Mouse (Mus musculus) neural tube, embryonic 11.5 days (tissue): ENCODE measurements around the gene Dzip3. TPM values are rescaled to one million over a fixed set of nuclear protein-coding genes. Genes with fewer than 3 reads are reported as not detected.

ENCODE experiments used
- ATAC-seq: fragments of 200-750 bp; cut with Nextera tagmentation; 2 replicates; pipeline ENCODE4 v1.8.0; 2017; ENCODE audit warnings: moderate number of reproducible peaks, mild to moderate bottlenecking, moderate TSS enrichment, moderate library complexity; ENCODE audit not compliant: insufficient read depth, low FRiP score, low TSS enrichment
- DNase-seq: peaks from one replicate; pipeline ENCODE4 v3.0.0-alpha.2; 2015; ENCODE audit warnings: low spot score
- H3K27ac ChIP-seq: fragments of 300-500 bp; sonication (generic); 2 replicates; pipeline ENCODE4 v1.5.1; 2014; ENCODE audit warnings: low read depth, mild to moderate bottlenecking, low read length
- H3K27me3 ChIP-seq: fragments of 300-500 bp; sonication (generic); 2 replicates; pipeline ENCODE4 v1.6.1; 2014; ENCODE audit warnings: mild to moderate bottlenecking, low read length, mixed read lengths; ENCODE audit not compliant: control insufficient read depth, insufficient read depth
- H3K36me3 ChIP-seq: fragments of 300-500 bp; sonication (generic); 2 replicates; pipeline ENCODE4 v1.6.1; 2014; ENCODE audit warnings: mild to moderate bottlenecking, low read length, moderate library complexity, mixed read lengths; ENCODE audit not compliant: control insufficient read depth, insufficient read depth
- H3K4me1 ChIP-seq: fragments of 300-500 bp; sonication (generic); 2 replicates; pipeline ENCODE4 v1.6.1; 2014; ENCODE audit warnings: low read length, mixed read lengths; ENCODE audit not compliant: control insufficient read depth, insufficient read depth
- H3K4me2 ChIP-seq: fragments of 300-500 bp; sonication (generic); 2 replicates; pipeline ENCODE4 v1.6.1; 2014; ENCODE audit warnings: low read depth, mild to moderate bottlenecking, moderate library complexity
- H3K4me3 ChIP-seq: fragments of 300-500 bp; sonication (generic); 2 replicates; pipeline ENCODE4 v1.5.1; 2014; ENCODE audit warnings: low read depth, low read length
- H3K9ac ChIP-seq: fragments of 300-500 bp; sonication (generic); 2 replicates; pipeline ENCODE4 v1.6.1; 2014; ENCODE audit warnings: mild to moderate bottlenecking, low read length
- H3K9me3 ChIP-seq: fragments of 300-500 bp; sonication (generic); 2 replicates; pipeline ENCODE4 v1.6.1; 2016; ENCODE audit warnings: low read length; ENCODE audit not compliant: control insufficient read depth
- WGBS: fragments of 180-500 bp; shearing (Covaris S2); extraction: QIAGEN DNeasy Blood & Tissue Kit; methylation state at CpG from one replicate; pipeline ENCODE4 v1.1.7; 2014; 5-methylcytosine and 5-hydroxymethylcytosine counted together
- polyA plus RNA-seq: library from polyadenylated mRNA; unstranded; fragments of >200 nt; fragmentation: Nextera tagmentation; extraction: Ambion mirVana; gene quantifications from 2 replicates; pipeline ENCODE4 v1.2.1, GENCODE M21; 2014

Dzip3 gene
- 51.3 and 54.6 TPM in 2 replicates for polyA plus RNA-seq

- Histone ChIP-seq H3K27ac (peak within 1 kb of the TSS; percentile 97), H3K4me2 (peak within 1 kb of the TSS; percentile 55), H3K9me3 (no peaks in the 10 kb centered on the region), H3K36me3 (no peaks in the 10 kb centered on the region), H3K4me1 (peaks cover 5% of the 10 kb centered on the region; the same call in 1 of the 2 replicates), H3K9ac (peak within 1 kb of the TSS; percentile 98), H3K4me3 (peak within 1 kb of the TSS; percentile 85), H3K27me3 (no peaks in the 10 kb centered on the region)
- DNase-seq (peak; percentile 96), ATAC-seq (peak; percentile 99)
- WGBS = under 1% methylated on average over 72 of the region's 74 CpGs
Observed at GRCm38 (mm10) chr16:48993559-48994342, at the start of gene Dzip3, which contains the start of gene Cip2a. TSS of gene Dzip3 (minus strand) at chr16:48994165. TSS of gene Cip2a (plus strand) at chr16:48994185.

GRCm38 (mm10) chr16:49040554-49041221, 46.7 kb upstream of the Dzip3 start:
- Histone ChIP-seq H3K36me3 (no peaks in the 10 kb centered on the region), H3K4me1 (no peaks in the 10 kb centered on the region), H3K4me2 (no peak overlapping the region), H3K9me3 (no peaks in the 10 kb centered on the region), H3K27me3 (no peaks in the 10 kb centered on the region), H3K9ac (no peak overlapping the region), H3K27ac (no peak overlapping the region), H3K4me3 (no peak overlapping the region)
- WGBS = 85% methylated on average over 3 of the region's 3 CpGs
- ATAC-seq = no peak
- no peak for DNase-seq

- Histone ChIP-seq H3K27ac (no peak overlapping the region), H3K4me2 (no peak overlapping the region), H3K9me3 (no peaks in the 10 kb centered on the region), H3K9ac (no peak overlapping the region), H3K27me3 (no peaks in the 10 kb centered on the region), H3K4me3 (no peak overlapping the region), H3K4me1 (no peaks in the 10 kb centered on the region), H3K36me3 (no peaks in the 10 kb centered on the region)
- no peak for DNase-seq
- 87% methylated on average over 4 of the region's 4 CpGs for WGBS
- ATAC-seq = no peak
Observed at GRCm38 (mm10) chr16:49037771-49038170, 43.8 kb upstream of the Dzip3 start.

GRCm38 (mm10) chr16:49035852-49036251, 41.9 kb upstream of the Dzip3 start:
- Histone ChIP-seq H3K4me1 (no peaks in the 10 kb centered on the region), H3K36me3 (no peaks in the 10 kb centered on the region), H3K27me3 (no peaks in the 10 kb centered on the region), H3K27ac (no peak overlapping the region), H3K4me2 (no peak overlapping the region), H3K9me3 (no peaks in the 10 kb centered on the region), H3K4me3 (no peak overlapping the region), H3K9ac (no peak overlapping the region)
- WGBS = 88% methylated on average over 4 of the region's 4 CpGs
- ATAC-seq = no peak
- DNase-seq = no peak

- no peak overlapping the region for H3K4me2 ChIP-seq
- no peak for DNase-seq
- no peak overlapping the region for H3K9ac ChIP-seq
- no peak for ATAC-seq
- no peak overlapping the region for H3K27ac ChIP-seq
- H3K9me3 ChIP-seq = no peaks in the 10 kb centered on the region
- no peaks in the 10 kb centered on the region for H3K27me3 ChIP-seq
- 78% methylated on average over 5 of the region's 5 CpGs for WGBS
- 0 out of 2 replicates have a peak, but pooled peaks cover 2% of the 10 kb centered on the region for H3K36me3 ChIP-seq
- no peaks in the 10 kb centered on the region for H3K4me1 ChIP-seq
- no peak overlapping the region for H3K4me3 ChIP-seq
Observed at GRCm38 (mm10) chr16:49016620-49017332, 22.8 kb upstream of the Dzip3 start.

- H3K9me3 ChIP-seq = no peaks in the 10 kb centered on the region
- H3K4me2 ChIP-seq = no peak overlapping the region
- H3K4me1 ChIP-seq = no peaks in the 10 kb centered on the region
- 96% methylated on average over 5 of the region's 5 CpGs for WGBS
- H3K36me3 ChIP-seq = peaks cover 2% of the 10 kb centered on the region; the same call in 1 of the 2 replicates
- DNase-seq = no peak
- ATAC-seq = no peak
- H3K27me3 ChIP-seq = no peaks in the 10 kb centered on the region
- no peak overlapping the region for H3K9ac ChIP-seq
- no peak overlapping the region for H3K4me3 ChIP-seq
- no peak overlapping the region for H3K27ac ChIP-seq
Observed at GRCm38 (mm10) chr16:49004151-49004550, 10.2 kb upstream of the Dzip3 start.

- Histone ChIP-seq H3K4me1 (peaks cover 5% of the 10 kb centered on the region; the same call in 1 of the 2 replicates), H3K9ac (peak overlapping the region; percentile 71), H3K9me3 (no peaks in the 10 kb centered on the region), H3K36me3 (no peaks in the 10 kb centered on the region), H3K27ac (no peak overlapping the region), H3K4me3 (peak overlapping the region; percentile 85), H3K4me2 (peak overlapping the region; percentile 53), H3K27me3 (no peaks in the 10 kb centered on the region)
- WGBS = under 1% methylated on average over 18 of the region's 18 CpGs
- peak; percentile 45 for ATAC-seq
- DNase-seq = no peak
Observed at GRCm38 (mm10) chr16:48994343-48994693, 353 bp upstream of the Dzip3 start.

GRCm38 (mm10) chr16:48993231-48993558, 770 bp downstream of the Dzip3 start:
- DNase-seq (no peak), ATAC-seq (no peak)
- peak overlapping the region; percentile 55 for H3K4me2 ChIP-seq
- H3K4me3 ChIP-seq = peak overlapping the region; percentile 85
- H3K9me3 ChIP-seq = no peaks in the 10 kb centered on the region
- no peaks in the 10 kb centered on the region for H3K27me3 ChIP-seq
- peak overlapping the region; percentile 97 for H3K27ac ChIP-seq
- 6% methylated on average over 9 of the region's 9 CpGs for WGBS
- peak overlapping the region; percentile 98 for H3K9ac ChIP-seq
- H3K36me3 ChIP-seq = no peaks in the 10 kb centered on the region
- peaks cover 5% of the 10 kb centered on the region; the same call in 1 of the 2 replicates for H3K4me1 ChIP-seq
